Mouse (Mus musculus) heart, embryonic 13.5 days (tissue): ENCODE results near the gene Zcchc14. TPM values are rescaled to one million over a fixed set of nuclear protein-coding genes. Genes with fewer than 3 reads are reported as not detected.

Experiments
- ATAC-seq: fragments of 200-750 bp; cut with Nextera tagmentation; 2 replicates; pipeline ENCODE4 v1.8.0; 2017; ENCODE audit warnings: moderate TSS enrichment; ENCODE audit not compliant: insufficient number of reproducible peaks, low FRiP score, low TSS enrichment; ENCODE audit errors: extremely low read depth
- H3K27ac ChIP-seq: fragments of 300-500 bp; sonication (generic); replicated peaks from 2 replicates; pipeline ENCODE4 v1.5.1; 2015; ENCODE audit warnings: moderate library complexity, mild to moderate bottlenecking, inconsistent platforms
- H3K27me3 ChIP-seq: fragments of 300-500 bp; sonication (generic); replicated peaks from 2 replicates; pipeline ENCODE4 v1.6.1; 2015; ENCODE audit warnings: mild to moderate bottlenecking, inconsistent platforms
- H3K36me3 ChIP-seq: fragments of 300-500 bp; sonication (generic); 2 replicates; pipeline ENCODE4 v1.6.1; 2015; ENCODE audit warnings: mild to moderate bottlenecking, inconsistent platforms
- H3K4me1 ChIP-seq: fragments of 300-500 bp; sonication (generic); 2 replicates; pipeline ENCODE4 v1.6.1; 2015; ENCODE audit warnings: inconsistent platforms
- H3K4me2 ChIP-seq: fragments of 300-500 bp; sonication (generic); 2 replicates; pipeline ENCODE4 v1.6.1; 2015; ENCODE audit warnings: inconsistent platforms, mild to moderate bottlenecking, moderate library complexity
- H3K4me3 ChIP-seq: fragments of 300-500 bp; sonication (generic); 2 replicates; pipeline ENCODE4 v1.5.1; 2015; ENCODE audit warnings: moderate library complexity, mild to moderate bottlenecking, inconsistent platforms
- H3K9ac ChIP-seq: fragments of 300-500 bp; sonication (generic); 2 replicates; pipeline ENCODE4 v1.6.1; 2015; ENCODE audit warnings: inconsistent platforms, mild to moderate bottlenecking, moderate library complexity
- H3K9me3 ChIP-seq: fragments of 300-500 bp; sonication (generic); 2 replicates; pipeline ENCODE4 v1.6.1; 2016; ENCODE audit warnings: inconsistent platforms
- WGBS: fragments of 180-500 bp; shearing (Covaris S2); methylation state at CpG from one replicate; pipeline ENCODE4 v1.1.7; 2015; ENCODE audit warnings: mixed read lengths; 5-methylcytosine and 5-hydroxymethylcytosine counted together
- polyA plus RNA-seq: library from polyadenylated mRNA; unstranded; fragments of >200 nt; fragmentation: Nextera tagmentation; extraction: Ambion mirVana; gene quantifications from 2 replicates; pipeline ENCODE4 v1.2.1, GENCODE M21; 2015

Gene Zcchc14
- polyA plus RNA-seq, 1 experiment from 2014 or later: 7.8 TPM

GRCm38 (mm10) chr8:121583653-121584052 lies 69.0 kb downstream of the Zcchc14 start:
- WGBS: 49% methylated on average over 8 of the region's 8 CpGs

DNA sequence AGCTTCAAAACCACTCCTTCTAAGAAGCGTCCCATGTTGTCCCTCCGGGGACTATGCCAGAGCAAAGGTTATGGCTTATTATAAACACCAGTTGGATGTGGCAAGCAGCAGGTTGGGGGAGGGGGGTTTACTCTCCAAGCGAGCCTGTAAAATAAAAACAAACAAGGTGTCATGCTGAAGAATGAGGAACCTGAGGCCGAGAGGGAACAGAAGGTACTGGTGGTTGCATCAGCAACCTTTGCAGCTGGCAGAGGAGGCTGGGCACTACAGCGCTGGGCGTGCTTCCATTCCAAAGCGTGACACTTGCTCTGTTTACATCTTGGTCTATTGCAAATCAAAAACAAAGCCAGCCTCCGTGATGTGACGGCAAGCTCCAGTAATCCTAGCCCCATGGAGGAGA lies 72.2 kb downstream of the Zcchc14 start:
- H3K9ac ChIP-seq: no peak overlapping the region
- WGBS: 39% methylated on average over 9 of the region's 9 CpGs
- ATAC-seq: no peak
- H3K4me2 ChIP-seq: no peak overlapping the region
- H3K4me3 ChIP-seq: no peak overlapping the region
- H3K27me3 ChIP-seq: no peaks in the 10 kb centered on the region
- H3K9me3 ChIP-seq: no peaks in the 10 kb centered on the region
- peaks cover 22% of the 10 kb centered on the region for H3K4me1 ChIP-seq
- no peak overlapping the region for H3K27ac ChIP-seq
- no peaks in the 10 kb centered on the region for H3K36me3 ChIP-seq

More at GRCm38 (mm10) chr8:121583653-121584052, 69.0 kb downstream of the Zcchc14 start:
- no peak overlapping the region for H3K9ac ChIP-seq
- H3K27me3 ChIP-seq: no peaks in the 10 kb centered on the region
- H3K27ac ChIP-seq: no peak overlapping the region
- H3K4me3 ChIP-seq: no peak overlapping the region
- H3K36me3 ChIP-seq: no peaks in the 10 kb centered on the region
- no peak overlapping the region for H3K4me2 ChIP-seq
- no peak for ATAC-seq
- peaks cover 8% of the 10 kb centered on the region for H3K4me1 ChIP-seq
- H3K9me3 ChIP-seq: no peaks in the 10 kb centered on the region

DNA sequence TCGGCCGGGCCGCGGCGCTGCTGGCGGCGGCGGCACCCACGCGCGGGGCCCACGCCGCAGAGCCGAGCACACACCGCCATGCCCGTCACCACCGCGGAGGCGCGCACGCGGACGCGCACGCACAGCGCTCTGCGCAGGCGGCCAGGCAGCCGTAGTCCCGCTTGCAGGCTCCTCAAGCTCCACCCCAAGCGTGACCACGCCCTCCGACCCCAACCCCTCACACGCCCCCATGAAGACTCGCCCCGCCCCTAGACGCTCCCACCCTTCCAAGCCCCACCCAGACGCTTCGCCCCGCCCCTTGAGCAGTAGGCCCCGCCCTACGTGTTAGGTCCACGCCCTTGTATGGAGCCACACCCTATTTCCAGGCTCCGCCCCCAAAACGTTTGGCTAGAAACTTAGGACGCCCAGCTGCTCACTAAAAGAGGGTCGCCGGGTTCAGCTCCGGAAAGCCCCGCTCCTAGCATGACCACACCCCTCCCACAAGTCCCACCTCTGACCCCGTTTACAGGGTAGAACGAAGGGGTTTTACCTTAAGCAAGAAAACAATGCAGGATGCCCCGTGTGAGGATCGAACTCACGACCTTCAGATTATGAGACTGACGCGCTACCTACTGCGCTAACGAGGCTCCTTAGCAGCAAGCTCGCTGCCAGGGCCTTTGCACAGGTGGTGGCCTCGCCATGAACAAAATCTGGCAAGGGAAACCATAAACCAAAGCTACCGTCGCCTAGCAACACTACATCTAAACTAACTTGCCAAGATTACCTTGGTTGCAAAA lies 73.8 kb downstream of the Zcchc14 start, which contains the start of gene Fbxo31:
Gene Fbxo31, minus strand, starts transcription at position 131 of the 776 bp plus-strand sequence.
- Histone ChIP-seq H3K4me3 (peak within 1 kb of the TSS; percentile 96), H3K36me3 (no peaks in the 10 kb centered on the region), H3K9ac (peak within 1 kb of the TSS; percentile 94), H3K27me3 (no peaks in the 10 kb centered on the region), H3K27ac (peak within 1 kb of the TSS; percentile 73), H3K4me1 (peaks cover 18% of the 10 kb centered on the region), H3K9me3 (no peaks in the 10 kb centered on the region), H3K4me2 (peak within 1 kb of the TSS; percentile 95)
- ATAC-seq: peak; percentile 98
- WGBS: 2% methylated on average over 62 of the region's 63 CpGs

DNA sequence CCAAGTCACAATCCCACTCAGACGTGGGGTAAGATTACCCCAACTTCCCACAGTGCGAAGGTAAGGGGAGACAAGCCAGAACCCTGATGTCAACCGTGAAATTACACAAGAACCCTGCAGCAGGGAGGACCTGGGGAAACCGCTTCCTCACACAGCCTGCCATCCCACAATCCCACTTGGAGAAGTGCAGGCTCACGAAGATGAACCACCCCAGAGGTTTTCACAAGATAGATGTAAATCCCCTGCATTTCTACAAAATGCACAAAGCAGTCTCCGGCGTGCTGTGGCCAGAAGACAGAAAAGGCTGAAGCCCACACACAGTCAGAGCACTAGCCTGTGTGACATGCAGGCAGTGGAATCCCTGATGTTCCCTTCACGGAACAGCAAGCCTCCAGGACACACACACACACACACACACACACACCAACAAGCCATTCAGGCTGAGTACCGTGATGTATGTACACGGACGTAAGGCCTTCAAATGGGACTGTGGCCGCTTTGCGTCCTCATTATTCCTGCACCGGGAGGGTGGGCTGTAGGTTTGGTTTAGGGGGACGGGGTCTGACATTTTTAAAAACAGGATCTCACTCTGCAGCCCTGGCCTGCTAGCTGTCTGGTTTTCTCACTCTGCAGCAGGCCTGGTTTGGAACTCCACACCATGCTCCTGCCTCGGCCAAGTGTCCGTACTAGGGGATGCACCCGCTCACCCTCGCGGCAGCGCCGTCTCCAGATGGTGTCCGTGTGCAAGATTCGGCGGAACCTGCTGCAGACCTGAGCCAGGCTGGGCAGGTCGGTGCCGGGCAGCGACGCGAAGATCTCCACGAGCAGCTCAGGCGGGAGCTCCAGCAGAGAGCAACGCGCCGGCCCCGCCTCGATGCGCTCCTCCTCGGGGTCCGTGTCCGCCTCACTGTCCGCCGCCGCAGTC lies 74.7 kb downstream of the Zcchc14 start:
- no peaks in the 10 kb centered on the region for H3K36me3 ChIP-seq
- peak overlapping the region; percentile 95 for H3K4me2 ChIP-seq
- H3K9me3 ChIP-seq: no peaks in the 10 kb centered on the region
- H3K4me1 ChIP-seq: peaks cover 26% of the 10 kb centered on the region
- H3K27ac ChIP-seq: peak overlapping the region; percentile 73
- WGBS: 4% methylated on average over 44 of the region's 44 CpGs
- no peaks in the 10 kb centered on the region for H3K27me3 ChIP-seq
- ATAC-seq: no peak; the same call in 1 of the 2 replicates
- H3K4me3 ChIP-seq: peak overlapping the region; percentile 96
- peak overlapping the region; percentile 94 for H3K9ac ChIP-seq

DNA sequence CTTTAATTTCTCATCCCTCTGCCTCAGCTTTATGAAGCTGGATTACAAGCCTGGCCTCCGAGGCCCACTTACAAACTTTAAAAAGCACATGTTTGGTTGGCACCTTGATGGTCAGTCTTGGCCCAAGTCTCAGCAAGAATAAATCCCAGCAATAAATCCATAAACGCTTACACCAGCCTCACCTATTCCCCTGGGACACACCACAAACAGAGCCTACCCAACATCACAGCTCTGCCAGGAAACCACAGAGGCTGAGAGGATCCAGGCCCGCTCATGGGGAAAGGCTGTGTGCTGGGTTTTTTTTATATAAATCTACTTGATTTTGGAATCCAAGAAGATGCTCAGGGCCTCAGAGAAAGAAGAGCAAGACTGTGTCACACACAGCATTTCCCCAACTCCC lies 77.0 kb downstream of the Zcchc14 start:
- Histone ChIP-seq H3K9me3 (no peaks in the 10 kb centered on the region), H3K4me1 (peaks cover 29% of the 10 kb centered on the region), H3K27ac (no peak overlapping the region), H3K9ac (no peak overlapping the region; the same call in 1 of the 2 replicates), H3K36me3 (no peaks in the 10 kb centered on the region), H3K27me3 (no peaks in the 10 kb centered on the region), H3K4me2 (no peak overlapping the region), H3K4me3 (no peak overlapping the region)
- WGBS: 84% methylated on average over 3 of the region's 3 CpGs
- no peak for ATAC-seq

DNA sequence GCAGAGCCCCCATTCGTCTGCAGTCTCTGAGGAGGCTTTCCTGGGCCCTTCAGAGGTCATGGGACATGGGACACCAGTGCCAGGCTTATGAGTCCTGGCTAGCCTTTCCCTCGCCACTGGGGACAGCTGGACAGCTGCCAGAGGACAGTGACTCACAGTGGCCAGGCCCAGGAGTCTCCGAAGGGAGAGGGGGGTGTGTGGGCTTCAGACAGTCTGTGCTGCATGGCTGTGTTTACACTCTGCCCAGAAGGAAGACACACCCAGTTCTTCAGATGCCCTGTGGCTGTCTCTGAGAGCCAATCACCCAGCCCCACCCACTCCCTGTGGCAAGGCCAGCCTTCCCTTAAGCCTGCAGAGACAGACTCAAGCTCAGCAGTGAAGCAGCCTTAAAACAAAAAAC lies 79.4 kb downstream of the Zcchc14 start:
- no peak overlapping the region for H3K27ac ChIP-seq
- no peak overlapping the region for H3K9ac ChIP-seq

GRCm38 (mm10) chr8:121572121-121572520 lies 80.6 kb downstream of the Zcchc14 start:
- Histone ChIP-seq H3K4me2 (no peak overlapping the region), H3K9me3 (no peaks in the 10 kb centered on the region), H3K9ac (no peak overlapping the region), H3K4me3 (no peak overlapping the region), H3K4me1 (peaks cover 29% of the 10 kb centered on the region), H3K27ac (no peak overlapping the region), H3K27me3 (no peaks in the 10 kb centered on the region), H3K36me3 (no peaks in the 10 kb centered on the region)
- ATAC-seq: no peak
- WGBS: 70% methylated on average over 7 of the region's 7 CpGs

More for the DNA sequence above, 79.4 kb downstream of the Zcchc14 start:
- peaks cover 36% of the 10 kb centered on the region for H3K4me1 ChIP-seq
- H3K36me3 ChIP-seq: no peaks in the 10 kb centered on the region
- H3K4me3 ChIP-seq: no peak overlapping the region
- no peak overlapping the region for H3K4me2 ChIP-seq
- ATAC-seq: no peak
- H3K27me3 ChIP-seq: no peaks in the 10 kb centered on the region
- H3K9me3 ChIP-seq: no peaks in the 10 kb centered on the region
- 23% methylated on average over 3 of the region's 3 CpGs for WGBS

DNA sequence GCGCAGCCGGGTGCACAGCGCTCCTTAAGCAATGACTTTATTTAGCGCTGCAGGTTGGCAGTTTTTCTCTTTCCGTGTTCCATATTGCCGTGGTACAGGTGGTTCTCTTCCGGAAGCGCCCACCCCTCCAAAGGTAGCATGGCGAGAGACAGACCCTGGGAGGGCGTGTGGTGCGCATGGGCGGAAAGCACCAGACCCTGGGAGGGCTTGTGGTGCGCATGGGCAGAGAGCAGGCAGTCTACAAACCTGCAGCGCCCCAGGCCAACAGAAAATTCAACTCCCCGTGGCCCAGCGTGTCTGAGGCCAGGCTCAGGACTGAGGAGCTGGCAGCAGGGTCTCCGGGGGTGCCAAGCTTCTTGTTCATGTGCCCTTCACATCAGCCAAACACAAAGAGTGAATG lies 81.9 kb downstream of the Zcchc14 start:
- Histone ChIP-seq H3K4me1 (peaks cover 22% of the 10 kb centered on the region), H3K27me3 (no peaks in the 10 kb centered on the region), H3K27ac (no peak overlapping the region), H3K4me2 (peak overlapping the region; percentile 49), H3K9ac (0 out of 2 replicates have a peak overlapping the region, but pooled peaks have one; percentile 26), H3K9me3 (no peaks in the 10 kb centered on the region), H3K4me3 (peak overlapping the region; percentile 22), H3K36me3 (peaks cover 7% of the 10 kb centered on the region; the same call in 1 of the 2 replicates)
- WGBS: 78% methylated on average over 17 of the region's 17 CpGs
- ATAC-seq: no peak

GRCm38 (mm10) chr8:121570335-121570734 lies 82.4 kb downstream of the Zcchc14 start:
- no peak for ATAC-seq
- H3K27ac ChIP-seq: no peak overlapping the region
- H3K9ac ChIP-seq: 0 out of 2 replicates have a peak overlapping the region, but pooled peaks have one; percentile 26

DNA sequence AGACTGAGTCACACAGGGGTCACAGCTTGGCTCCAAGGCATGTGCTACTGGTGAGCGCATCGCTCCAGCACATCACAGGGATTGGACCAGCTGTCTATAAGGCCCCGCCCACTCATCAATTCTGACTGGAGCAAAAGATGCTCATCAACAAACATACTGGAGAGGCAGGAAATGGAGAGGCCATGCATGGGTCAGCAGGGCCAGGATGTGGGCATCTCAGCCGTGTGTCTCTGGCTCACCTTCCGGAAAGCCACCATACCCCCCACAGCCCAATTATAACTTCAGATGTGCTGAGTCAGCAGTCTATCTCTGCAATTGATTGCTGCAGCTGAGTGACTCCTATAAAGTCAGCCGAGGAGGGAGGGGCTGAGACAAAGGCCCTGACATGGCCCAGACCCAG lies 84.4 kb downstream of the Zcchc14 start:
- Histone ChIP-seq H3K9ac (no peak overlapping the region), H3K4me2 (no peak overlapping the region), H3K4me3 (no peak overlapping the region), H3K27me3 (no peaks in the 10 kb centered on the region), H3K9me3 (no peaks in the 10 kb centered on the region), H3K4me1 (peaks cover 22% of the 10 kb centered on the region), H3K36me3 (peaks cover 23% of the 10 kb centered on the region), H3K27ac (no peak overlapping the region)
- no peak for ATAC-seq
- WGBS: 77% methylated on average over 6 of the region's 6 CpGs

More at GRCm38 (mm10) chr8:121570335-121570734, 82.4 kb downstream of the Zcchc14 start:
- no peaks in the 10 kb centered on the region for H3K9me3 ChIP-seq
- WGBS: 70% methylated on average over 21 of the region's 21 CpGs
- no peaks in the 10 kb centered on the region for H3K27me3 ChIP-seq
- H3K4me3 ChIP-seq: peak overlapping the region; percentile 22
- peak overlapping the region; percentile 49 for H3K4me2 ChIP-seq
- peaks cover 10% of the 10 kb centered on the region for H3K36me3 ChIP-seq
- H3K4me1 ChIP-seq: peaks cover 22% of the 10 kb centered on the region

DNA sequence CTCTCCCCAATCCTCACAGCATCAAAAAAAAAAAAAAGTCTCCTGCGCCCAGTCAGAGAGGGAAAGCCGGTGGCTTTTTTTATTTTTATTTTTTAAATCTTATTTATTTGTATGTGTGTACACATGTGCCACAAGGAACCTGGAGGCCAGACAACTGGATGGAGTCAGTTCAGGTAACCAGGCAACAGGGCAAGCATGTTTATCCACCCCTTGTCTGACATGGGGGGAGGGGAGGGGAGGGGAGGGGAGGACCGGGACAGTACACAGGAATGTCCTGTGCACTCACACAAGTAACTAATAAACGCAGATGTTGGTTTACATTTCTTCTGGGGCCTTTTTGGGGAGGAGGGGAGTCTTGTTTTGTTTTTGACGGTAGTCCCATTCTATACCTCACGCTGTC lies 89.0 kb downstream of the Zcchc14 start:
- no peak for ATAC-seq
- H3K27ac ChIP-seq: no peak overlapping the region
- WGBS: 77% methylated on average over 6 of the region's 6 CpGs

More for the DNA sequence above, 89.0 kb downstream of the Zcchc14 start:
- peaks cover 39% of the 10 kb centered on the region for H3K36me3 ChIP-seq
- H3K4me2 ChIP-seq: no peak overlapping the region
- no peaks in the 10 kb centered on the region for H3K9me3 ChIP-seq
- peaks cover 26% of the 10 kb centered on the region for H3K4me1 ChIP-seq
- no peak overlapping the region for H3K4me3 ChIP-seq
- no peaks in the 10 kb centered on the region for H3K27me3 ChIP-seq
- no peak overlapping the region for H3K9ac ChIP-seq
